ENCODE assay signal across 28 mouse cellular contexts in the genomic region with DNA sequence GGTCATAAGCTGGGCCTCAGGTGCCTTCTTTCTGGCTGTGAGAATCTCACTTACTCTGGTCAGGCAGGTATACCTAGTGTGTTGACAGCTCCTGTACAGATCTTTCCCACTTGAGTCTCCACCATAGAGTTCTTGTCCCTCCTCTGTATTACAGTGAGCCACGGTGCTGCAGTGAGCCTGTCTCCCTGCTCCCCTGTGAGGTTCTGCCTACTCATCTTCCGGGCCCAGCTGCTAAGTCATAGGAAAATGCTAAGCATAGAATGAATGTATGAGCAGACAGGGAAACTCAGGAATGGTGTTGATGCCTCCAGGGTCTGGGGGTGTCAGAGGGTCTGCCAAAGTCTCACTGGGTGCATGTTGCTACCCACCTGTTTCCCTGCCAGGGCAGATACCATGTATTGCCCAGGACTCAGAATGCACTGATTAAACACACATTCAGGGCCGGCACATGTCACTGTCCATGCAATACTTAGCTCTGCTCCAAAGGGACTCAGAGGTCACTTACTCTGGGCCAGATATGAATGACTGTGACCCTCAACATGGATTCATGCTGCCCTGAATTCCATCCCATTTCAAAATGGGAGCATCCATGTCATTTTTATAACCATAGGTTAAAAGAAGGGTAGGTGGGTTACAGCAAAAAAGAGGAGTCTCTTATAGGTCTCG. TPM values are rescaled to one million over a fixed set of nuclear protein-coding genes. Genes with fewer than 3 reads are reported as not detected.
"Had no signal": no experiment of that assay in that cellular context is flagged by ENCODE, and none has a peak within 500 bp of the region (broad histone marks: within the 10 kb centered on the region; RNA-seq: fewer than 3 reads in every experiment).

No protein-coding gene starts in this region.

- H3K9ac ChIP-seq: limb, embryonic 12.5 days; limb, embryonic 15.5 days; liver, embryonic 13.5 days; midbrain, embryonic 15.5 days; neural tube, embryonic 12.5 days; neural tube, embryonic 15.5 days had no signal

- H3K9me3 ChIP-seq: limb, embryonic 12.5 days; limb, embryonic 15.5 days; liver, embryonic 13.5 days; midbrain, embryonic 15.5 days; neural tube, embryonic 12.5 days; neural tube, embryonic 15.5 days had no signal

- ATAC-seq: midbrain, embryonic 15.5 days had no signal

- H3K4me2 ChIP-seq: limb, embryonic 12.5 days; limb, embryonic 15.5 days; liver, embryonic 13.5 days; midbrain, embryonic 11.5 days; midbrain, embryonic 15.5 days; neural tube, embryonic 12.5 days; neural tube, embryonic 15.5 days had no signal

- H3K27me3 ChIP-seq: limb, embryonic 12.5 days; limb, embryonic 15.5 days; midbrain, embryonic 15.5 days; neural tube, embryonic 12.5 days; neural tube, embryonic 15.5 days had no signal

- H3K27ac ChIP-seq: limb, embryonic 12.5 days; limb, embryonic 15.5 days; liver, embryonic 13.5 days; macrophage; midbrain, embryonic 15.5 days; neural tube, embryonic 12.5 days; neural tube, embryonic 15.5 days had no signal

- DNase-seq: kidney, adult 18-20 months; kidney, adult 9 months; kidney, postnatal 14 days; kidney, postnatal 4 days; left cerebral cortex, postnatal 4 days; liver, embryonic 13.5 days; lung, adult 2 months; lung, postnatal 14 days; thymus, adult 2 months; thymus, postnatal 14 days; thymus, postnatal 4 days had no signal

- H3K36me3 ChIP-seq: limb, embryonic 12.5 days; limb, embryonic 15.5 days; liver, embryonic 13.5 days; midbrain, embryonic 15.5 days; neural tube, embryonic 12.5 days; neural tube, embryonic 15.5 days had no signal

- H3K4me1 ChIP-seq: limb, embryonic 12.5 days; limb, embryonic 15.5 days; liver, embryonic 13.5 days; midbrain, embryonic 15.5 days; neural tube, embryonic 12.5 days; neural tube, embryonic 15.5 days had no signal

- H3K4me3 ChIP-seq: limb, embryonic 12.5 days; limb, embryonic 15.5 days; liver, embryonic 13.5 days; midbrain, embryonic 15.5 days; neural tube, embryonic 12.5 days; neural tube, embryonic 15.5 days had no signal

RNA-seq across cellular contexts. Expression of gene Fam69b, which starts 12.7 kb away (rescaled TPM):
- polyA plus RNA-seq: macrophage had no signal

RNA-seq across cellular contexts. Expression of gene Gm20532, which starts 29.2 kb away (rescaled TPM):
- total RNA-seq: layer of hippocampus, adult 18-20 months; layer of hippocampus, postnatal 14 days; left cerebral cortex, adult 8-10 months; left cerebral cortex, postnatal 14 days; left cerebral cortex, postnatal 4 days; megakaryocyte-erythroid progenitor cell, adult 5-6 weeks had no signal
- polyA plus RNA-seq: kidney, embryonic 16.5 days; limb, embryonic 15.5 days; liver, embryonic 13.5 days; liver, embryonic 16.5 days; lung, adult 2 months; lung, embryonic 16.5 days; midbrain, embryonic 11.5 days; midbrain, embryonic 15.5 days; neural tube, embryonic 12.5 days; neural tube, embryonic 15.5 days; spleen, adult 2 months; stomach, embryonic 16.5 days; thymus, adult 2 months had no signal

RNA-seq across cellular contexts. Expression of gene Lcn4, which starts 55.5 kb away (rescaled TPM):
- total RNA-seq: layer of hippocampus, adult 18-20 months; layer of hippocampus, postnatal 14 days; left cerebral cortex, adult 8-10 months; left cerebral cortex, postnatal 14 days; left cerebral cortex, postnatal 4 days; megakaryocyte-erythroid progenitor cell, adult 5-6 weeks had no signal
- polyA plus RNA-seq: kidney, embryonic 16.5 days; limb, embryonic 12.5 days; limb, embryonic 15.5 days; liver, embryonic 13.5 days; liver, embryonic 16.5 days; lung, adult 2 months; lung, embryonic 16.5 days; macrophage; midbrain, embryonic 11.5 days; midbrain, embryonic 15.5 days; neural tube, embryonic 12.5 days; neural tube, embryonic 15.5 days; stomach, embryonic 16.5 days had no signal
